In genomic region chr4:119462858-119463755, GRCm38 (mm10) we compare ENCODE assay signal across 8 mouse cellular contexts. TPM values are rescaled to one million over a fixed set of nuclear protein-coding genes. Genes with fewer than 3 reads are reported as not detected.
A peak's percentile ranks its signal among the peaks of the same experiment; 100 is the strongest.
DNase-seq lines count a peak whose midpoint lies in the region; ATAC-seq and TF ChIP-seq lines count a peak whose summit lies in the region.

No protein-coding gene starts in this region.

- H3K27me3 ChIP-seq in hindbrain, embryonic 16.5 days (replicated peaks; ENCODE audit: control insufficient read depth, insufficient read depth, low read length), result no peaks in the 10 kb centered on the region
- H3K27me3 ChIP-seq in liver, postnatal 0 days (ENCODE audit: insufficient read depth, low read length), result no peaks in the 10 kb centered on the region

- no peak for TF ChIP-seq EP300 in liver, postnatal 0 days (IDR thresholded peaks at IDR 0.05; ENCODE audit: low read depth)

- H3K27ac ChIP-seq in hindbrain, embryonic 16.5 days (ENCODE audit: low read depth, low read length), result peak overlapping the region; percentile 70
- no peak overlapping the region for H3K27ac ChIP-seq in liver, postnatal 0 days (ENCODE audit: low read depth)

- peak overlapping the region; percentile 9 for H3K4me2 ChIP-seq in hindbrain, embryonic 16.5 days (ENCODE audit: low read length)
- H3K4me2 ChIP-seq in liver, postnatal 0 days (ENCODE audit: low read depth, low read length), result no peak overlapping the region

- H3K4me3 ChIP-seq in hindbrain, embryonic 16.5 days (ENCODE audit: low read length), result no peak overlapping the region
- H3K4me3 ChIP-seq in liver, postnatal 0 days (ENCODE audit: low read depth, low read length), result no peak overlapping the region

- H3K9ac ChIP-seq in hindbrain, embryonic 16.5 days (ENCODE audit: low read depth, low read length), result no peak overlapping the region; the same call in 1 of the 2 replicates
- H3K9ac ChIP-seq in liver, postnatal 0 days (replicated peaks), result no peak overlapping the region

- peak; percentile 79 for ATAC-seq in hindbrain, embryonic 16.5 days
- ATAC-seq in liver, postnatal 0 days, result 0 out of 2 replicates have a peak, but pooled peaks have one; percentile 25
- no peak for ATAC-seq in megakaryocyte progenitor cell, adult 5-6 weeks (replicated peaks; ENCODE audit: poor library complexity)

- WGBS in hindbrain, embryonic 16.5 days, result 27% methylated on average over 11 of the region's 11 CpGs
- WGBS in liver, postnatal 0 days (ENCODE audit: insufficient replicate concordance), result 58% methylated on average over 11 of the region's 11 CpGs

- H3K4me1 ChIP-seq in hindbrain, embryonic 16.5 days (ENCODE audit: control insufficient read depth, insufficient read depth, low read depth, low read length), result peaks cover 29% of the 10 kb centered on the region
- H3K4me1 ChIP-seq in liver, postnatal 0 days (ENCODE audit: insufficient read depth), result no peaks in the 10 kb centered on the region

- no peaks in the 10 kb centered on the region for H3K9me3 ChIP-seq in hindbrain, embryonic 16.5 days (ENCODE audit: control insufficient read depth, low read length)
- H3K9me3 ChIP-seq in liver, postnatal 0 days (ENCODE audit: low read length), result no peaks in the 10 kb centered on the region

- DNase-seq in 3134 (ENCODE audit: extremely low read depth, insufficient read length, low spot score), result peak; percentile 24
- DNase-seq in CD8-positive naive resting alpha-beta T cell, adult 2 months (ENCODE audit: low read depth in 2 of 2, low spot score in 2 of 2), result peak; percentile 6 to 33
- DNase-seq in cerebellum, postnatal 10 days, result peak; percentile 97 to 98
- peak; percentile 53 for DNase-seq in gastrocnemius, postnatal 10 days
- DNase-seq in liver, postnatal 0 days, result no peak
- DNase-seq in retina, adult 2 months (ENCODE audit: low read depth, low spot score), result peak; percentile 37

- TF ChIP-seq CTCF in liver, postnatal 0 days (IDR thresholded peaks at IDR 0.05; ENCODE audit: low read depth), result no peak

- H3K36me3 ChIP-seq in hindbrain, embryonic 16.5 days (ENCODE audit: control insufficient read depth, insufficient read depth, low read length), result no peaks in the 10 kb centered on the region
- H3K36me3 ChIP-seq in liver, postnatal 0 days (replicated peaks; ENCODE audit: insufficient read depth, low read length), result no peaks in the 10 kb centered on the region

RNA-seq across cellular contexts. Expression of gene Rimkla, which starts 29.3 kb away (rescaled TPM):
- total RNA-seq in gastrocnemius, postnatal 10 days (2021), result under 1 TPM; 0.41 to 0.47 TPM
- 28.2 and 30.3 TPM in 2 replicates for polyA plus RNA-seq in hindbrain, embryonic 16.5 days (2015; fragmentation: Nextera tagmentation; extraction: Ambion mirVana)
- not detected in 2 replicates for polyA plus RNA-seq in liver, postnatal 0 days (2015; fragmentation: Nextera tagmentation; extraction: Ambion mirVana)
- total RNA-seq in megakaryocyte progenitor cell, adult 5-6 weeks (2015), result not detected in 2 replicates
- not detected in 2 replicates for total RNA-seq in megakaryocyte progenitor cell, adult 5-6 weeks (2017)

RNA-seq across cellular contexts. Expression of gene Zmynd12, which starts 40.5 kb away (rescaled TPM):
- not detected for total RNA-seq in gastrocnemius, postnatal 10 days (2021)
- polyA plus RNA-seq in hindbrain, embryonic 16.5 days (2015; fragmentation: Nextera tagmentation; extraction: Ambion mirVana), result 0.63 and 0.89 TPM in 2 replicates
- 1.3 TPM in 2 replicates for polyA plus RNA-seq in liver, postnatal 0 days (2015; fragmentation: Nextera tagmentation; extraction: Ambion mirVana)
- total RNA-seq in megakaryocyte progenitor cell, adult 5-6 weeks (2015), result not detected in 2 replicates
- total RNA-seq in megakaryocyte progenitor cell, adult 5-6 weeks (2017), result not detected in 2 replicates

RNA-seq across cellular contexts. Expression of gene Ppcs, which starts 40.9 kb away (rescaled TPM):
- 1 to 10 TPM; 3.8 to 5.5 TPM for total RNA-seq in gastrocnemius, postnatal 10 days (2021)
- 22.2 and 27.3 TPM in 2 replicates for polyA plus RNA-seq in hindbrain, embryonic 16.5 days (2015; fragmentation: Nextera tagmentation; extraction: Ambion mirVana)
- 33.0 and 37.0 TPM in 2 replicates for polyA plus RNA-seq in liver, postnatal 0 days (2015; fragmentation: Nextera tagmentation; extraction: Ambion mirVana)
- 12.5 and 15.9 TPM in 2 replicates for total RNA-seq in megakaryocyte progenitor cell, adult 5-6 weeks (2015)
- 10.4 and 10.7 TPM in 2 replicates for total RNA-seq in megakaryocyte progenitor cell, adult 5-6 weeks (2017)

RNA-seq across cellular contexts. Expression of gene Ccdc30, which starts 47.8 kb away (rescaled TPM):
- total RNA-seq in gastrocnemius, postnatal 10 days (2021), result under 1 TPM; 0.21 to 0.56 TPM
- 18.8 and 20.0 TPM in 2 replicates for polyA plus RNA-seq in hindbrain, embryonic 16.5 days (2015; fragmentation: Nextera tagmentation; extraction: Ambion mirVana)
- 2.4 and 2.9 TPM in 2 replicates for polyA plus RNA-seq in liver, postnatal 0 days (2015; fragmentation: Nextera tagmentation; extraction: Ambion mirVana)
- 0.66 TPM in 1 of 2 replicates, not detected in the other for total RNA-seq in megakaryocyte progenitor cell, adult 5-6 weeks (2015)
- total RNA-seq in megakaryocyte progenitor cell, adult 5-6 weeks (2017), result 0.14 and 1.0 TPM in 2 replicates
